Mouse (Mus musculus) urinary bladder, postnatal 25 days (tissue): ENCODE data around the gene Gm11562.
"Not testable (repeated sequence)": the region's sequence is repeated elsewhere in the genome, so short reads cannot be mapped to it uniquely, and the experiment has no call there.

Experiments
- DNase-seq: peaks from one replicate; pipeline ENCODE4 v3.0.0; 2022; ENCODE audit warnings: low spot score

Gene Gm11562

GRCm38 (mm10) chr11:99620335-99620734 lies at the start of gene Gm11562:
Gene Gm11562 (minus strand): TSS chr11:99620435.
- DNase-seq, result no peak

GRCm38 (mm10) chr11:99665860-99666259 lies 45.6 kb upstream of the Gm11562 start, which contains the start of gene Krtap4-6:
Gene Krtap4-6 (minus strand): TSS chr11:99665960.
- DNase-seq, result no peak

DNA sequence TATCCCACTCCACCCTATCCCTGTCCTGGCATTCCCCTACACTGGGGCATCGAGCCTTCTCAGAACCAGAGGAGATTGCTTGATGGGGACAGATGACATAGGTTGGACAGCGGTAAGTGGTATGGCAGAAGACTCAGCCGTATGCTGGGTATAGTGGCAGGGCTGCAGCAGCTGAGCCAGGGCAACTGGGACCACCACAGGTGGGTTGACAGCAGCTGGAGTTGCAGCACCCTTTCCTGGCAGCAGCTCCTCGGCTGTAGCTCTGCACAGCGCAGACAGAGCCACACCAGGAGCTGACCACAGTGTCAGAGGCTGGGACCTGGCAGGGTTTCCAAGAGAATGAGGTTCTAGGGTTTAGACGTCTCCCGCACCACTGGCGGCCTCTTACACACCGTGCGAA lies 42.6 kb upstream of the Gm11562 start:
- no peak for DNase-seq

GRCm38 (mm10) chr11:99659256-99659655 lies 39.0 kb upstream of the Gm11562 start:
- no peak for DNase-seq

DNA sequence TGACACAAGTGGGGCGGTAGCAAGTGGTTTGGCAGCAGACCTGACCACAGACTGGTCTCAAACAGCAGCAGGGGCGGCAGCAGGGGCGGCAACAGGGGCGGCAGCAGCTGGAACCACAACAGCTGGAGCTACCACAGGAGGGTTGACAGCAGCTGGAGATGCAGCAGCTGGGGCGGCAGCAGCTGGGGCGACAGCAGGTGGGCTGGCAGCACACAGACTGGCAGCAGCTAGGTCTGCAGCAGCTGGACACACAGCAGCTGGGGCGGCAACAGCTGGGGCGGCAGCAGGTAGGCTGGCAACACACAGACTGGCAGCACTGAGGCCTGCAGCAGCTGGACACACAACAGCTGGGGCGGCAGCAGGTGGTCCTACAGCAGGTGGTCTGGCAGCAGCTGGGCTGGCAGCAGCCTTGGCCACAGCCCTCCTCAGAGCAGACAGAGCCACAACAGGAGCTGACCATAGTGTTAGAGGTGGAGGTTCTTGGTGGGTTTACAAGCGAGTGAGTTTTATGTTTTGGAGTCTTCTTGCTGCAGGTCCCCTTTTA lies 38.3 kb upstream of the Gm11562 start, which contains the start of gene Gm11563:
Gene Gm11563 (minus strand): TSS at position 494 of the 544 bp plus-strand sequence.
- not testable (repeated sequence) for DNase-seq

DNA sequence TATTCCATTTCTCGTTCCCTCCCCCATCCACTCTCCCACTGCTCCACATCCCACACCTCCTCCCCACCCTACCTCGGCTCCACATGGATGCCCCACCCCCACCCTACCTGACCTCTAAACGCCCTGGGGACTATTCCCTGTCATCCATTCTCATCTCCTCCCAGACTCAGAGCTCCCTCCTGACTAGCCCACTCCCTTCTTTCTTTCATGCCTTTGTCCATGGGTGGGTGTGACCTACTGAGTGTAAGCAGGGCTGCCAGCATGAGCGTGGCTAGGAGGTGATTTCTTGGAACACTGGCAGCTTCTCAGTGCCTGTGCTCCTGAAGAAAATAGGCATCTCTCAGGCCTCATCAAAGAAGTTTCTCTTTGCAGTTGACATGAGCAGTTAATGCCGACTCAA lies 36.8 kb upstream of the Gm11562 start:
- no peak for DNase-seq

DNA sequence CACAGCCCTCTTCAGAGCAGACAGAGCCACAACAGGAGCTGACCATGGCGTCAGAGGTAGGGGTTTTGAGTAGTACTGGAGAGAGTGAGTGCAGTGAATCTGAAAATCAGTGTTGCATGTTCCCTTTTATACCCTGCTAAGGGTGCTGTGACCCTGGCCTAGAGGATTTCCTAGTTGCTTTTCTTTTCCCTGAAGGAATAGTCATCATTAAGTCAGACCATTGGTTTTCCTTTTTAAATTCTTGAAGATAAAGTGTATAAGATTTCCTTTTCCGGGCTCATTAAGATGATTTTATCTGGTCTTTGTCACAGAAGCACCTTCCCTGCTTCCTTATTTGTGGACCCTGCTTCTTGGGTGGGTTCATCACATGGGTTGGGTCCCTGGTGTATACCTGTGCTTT lies 29.9 kb upstream of the Gm11562 start, which contains the start of gene Gm11555:
Gene Gm11555 (minus strand): TSS at position 101 of the 400 bp plus-strand sequence.
- no peak for DNase-seq

DNA sequence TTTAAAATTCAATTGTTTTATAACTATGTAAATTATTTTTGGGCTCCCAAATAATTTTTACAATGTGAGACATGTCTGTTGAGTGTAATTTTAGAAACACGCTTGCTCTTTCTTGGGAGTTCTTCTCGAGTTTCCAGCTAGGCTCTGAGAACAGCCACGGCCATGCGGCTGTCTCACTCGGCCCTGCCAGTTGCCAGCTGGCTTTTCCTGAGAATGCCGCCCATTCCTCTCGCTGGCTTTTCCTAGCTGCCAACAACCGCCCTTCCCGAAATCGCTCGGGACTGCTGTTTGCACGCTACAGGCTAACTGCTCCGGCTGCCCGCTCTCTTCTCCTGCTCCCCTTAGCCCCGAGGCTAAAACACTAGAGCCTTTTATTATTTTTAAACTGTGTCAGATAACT lies 26.2 kb upstream of the Gm11562 start:
- no peak for DNase-seq

DNA sequence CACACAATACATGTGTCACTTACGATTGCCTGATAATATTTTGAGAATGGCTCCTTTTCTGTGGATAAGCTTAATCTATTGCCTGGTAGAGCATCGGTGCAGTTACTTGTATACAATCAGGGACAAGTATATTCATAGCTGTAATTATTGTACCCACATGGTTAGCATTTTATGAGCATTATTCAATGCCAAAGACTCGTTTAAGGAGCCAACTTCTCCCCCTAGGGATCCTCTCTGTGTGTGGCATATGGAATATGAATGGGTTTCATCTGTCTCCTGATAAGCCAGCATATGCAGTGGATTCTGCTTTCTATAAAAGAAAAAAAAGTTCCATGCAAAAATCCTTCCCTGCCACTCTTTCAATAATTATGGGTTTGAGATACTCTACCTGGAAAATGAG lies 24.1 kb upstream of the Gm11562 start:
- DNase-seq, result no peak

DNA sequence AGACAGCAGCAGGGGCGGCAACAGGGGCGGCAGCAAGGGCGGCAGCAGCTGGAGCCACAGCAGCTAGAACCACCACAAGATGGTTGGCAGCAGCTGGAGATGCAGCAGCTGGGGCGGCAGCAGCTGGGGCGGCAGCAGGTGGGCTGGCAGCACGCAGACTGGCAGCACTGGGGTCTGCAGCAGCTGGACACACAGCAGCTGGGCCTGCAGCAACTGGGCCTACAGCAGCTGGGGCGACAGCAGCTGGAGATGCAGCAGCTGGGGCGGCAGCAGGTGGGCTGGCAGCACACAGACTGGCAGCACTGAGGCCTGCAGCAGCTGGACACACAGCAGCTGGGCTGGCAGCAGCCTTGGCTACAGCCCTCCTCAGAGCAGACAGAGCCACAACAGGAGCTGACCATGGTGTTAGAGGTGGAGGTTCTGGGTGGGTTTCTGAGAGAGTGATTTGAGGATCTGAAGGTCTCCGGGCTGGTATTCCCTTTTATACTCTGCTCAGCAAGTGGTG lies 23.5 kb upstream of the Gm11562 start, which contains the start of gene Krtap4-7:
Gene Krtap4-7 (minus strand): TSS at position 455 of the 505 bp plus-strand sequence.
- not testable (repeated sequence) for DNase-seq

DNA sequence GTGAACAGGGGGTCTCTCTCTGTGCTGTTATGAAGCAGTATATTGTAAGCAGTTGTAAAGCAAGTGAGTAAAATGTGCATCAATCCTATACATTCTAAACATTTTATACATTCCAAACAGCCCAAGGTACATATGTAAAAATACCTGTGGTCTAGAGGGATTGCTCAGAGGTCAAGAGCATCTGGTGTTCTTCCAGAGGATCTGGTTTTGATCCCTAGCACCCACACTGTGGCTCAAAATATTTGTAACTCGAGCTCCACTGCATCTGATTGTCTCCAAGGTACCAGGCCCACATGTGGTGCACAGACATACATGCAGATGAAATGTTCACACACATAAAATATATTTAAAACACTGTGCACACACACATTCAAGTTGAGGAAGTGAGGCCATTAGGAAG lies 20.7 kb upstream of the Gm11562 start:
- DNase-seq, result no peak

GRCm38 (mm10) chr11:99637086-99637485 lies 16.9 kb upstream of the Gm11562 start:
- DNase-seq, result no peak

GRCm38 (mm10) chr11:99634653-99635134 lies 14.5 kb upstream of the Gm11562 start, which contains the start of gene Krtap4-2:
Gene Krtap4-2 (minus strand): TSS chr11:99635084.
- no peak for DNase-seq

DNA sequence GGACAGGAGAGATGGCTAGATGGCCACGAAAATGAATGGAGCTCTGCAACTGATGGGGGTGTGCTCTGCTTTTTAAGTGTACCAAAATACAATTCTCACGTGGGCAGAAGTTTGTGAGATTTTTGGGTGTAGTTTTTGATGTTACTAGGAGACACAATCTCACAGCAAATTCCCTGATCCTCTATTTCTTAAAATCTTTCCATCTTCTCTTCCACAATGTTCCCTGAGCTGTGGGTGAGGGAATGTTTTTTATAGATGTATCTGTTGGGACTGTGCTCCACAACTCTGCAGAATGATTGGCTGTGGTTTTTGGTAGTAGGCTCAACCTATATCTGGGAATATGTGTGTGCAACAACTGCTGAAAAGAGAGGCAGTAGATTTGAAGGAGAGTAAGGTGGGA lies 13.1 kb upstream of the Gm11562 start:
- no peak for DNase-seq

DNA sequence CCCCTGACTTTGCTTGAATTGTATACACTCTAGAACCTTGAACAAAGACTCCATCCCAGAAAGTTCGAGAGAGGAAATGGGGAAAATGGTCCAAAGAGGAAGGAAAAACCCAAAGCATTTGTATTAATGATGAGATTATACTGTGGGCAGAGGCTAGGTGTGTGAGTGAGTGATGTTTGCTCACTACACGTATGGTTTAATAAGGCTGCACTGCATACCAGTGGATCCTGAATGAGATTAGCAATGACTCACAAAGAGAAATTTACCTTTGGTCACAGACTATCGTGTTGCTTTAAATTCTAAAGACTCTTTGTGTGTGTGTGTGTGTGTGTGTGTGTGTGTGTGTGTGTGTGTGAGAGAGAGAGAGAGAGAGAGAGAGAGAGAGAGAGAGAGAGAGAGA lies 10.7 kb upstream of the Gm11562 start:
- no peak for DNase-seq

DNA sequence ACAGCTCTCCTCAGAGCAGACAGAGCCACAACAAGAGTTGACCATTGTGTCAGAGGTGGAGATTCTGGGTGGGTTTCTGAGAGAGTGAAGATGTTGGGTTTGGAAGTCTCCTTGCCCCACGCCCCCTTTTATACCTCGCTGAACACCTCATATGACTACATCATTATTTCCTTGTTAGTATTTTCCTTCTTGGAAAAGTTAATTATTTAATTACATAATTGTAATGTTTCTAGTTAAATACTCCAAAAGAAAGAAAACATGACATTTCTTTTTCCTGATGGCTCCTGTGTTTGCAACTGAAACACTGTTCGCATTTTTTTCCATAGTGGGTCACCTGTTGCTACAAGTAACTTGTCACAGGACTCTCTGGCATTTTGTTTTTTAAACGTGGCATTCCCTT lies 7.9 kb upstream of the Gm11562 start, which contains the start of gene Krtap4-1:
Gene Krtap4-1 (minus strand): TSS at position 101 of the 400 bp plus-strand sequence.
- no peak for DNase-seq

- DNase-seq, result no peak
Measured at GRCm38 (mm10) chr11:99614796-99615363, 5.4 kb downstream of the Gm11562 start, which contains the start of gene Krtap2-4. Gene Krtap2-4 (minus strand): TSS chr11:99614846.

- not testable (repeated sequence) for DNase-seq
Measured at GRCm38 (mm10) chr11:99610089-99610488, 10.1 kb downstream of the Gm11562 start, which contains the start of gene Gm11937. Gene Gm11937 (minus strand): TSS chr11:99610189.

DNA sequence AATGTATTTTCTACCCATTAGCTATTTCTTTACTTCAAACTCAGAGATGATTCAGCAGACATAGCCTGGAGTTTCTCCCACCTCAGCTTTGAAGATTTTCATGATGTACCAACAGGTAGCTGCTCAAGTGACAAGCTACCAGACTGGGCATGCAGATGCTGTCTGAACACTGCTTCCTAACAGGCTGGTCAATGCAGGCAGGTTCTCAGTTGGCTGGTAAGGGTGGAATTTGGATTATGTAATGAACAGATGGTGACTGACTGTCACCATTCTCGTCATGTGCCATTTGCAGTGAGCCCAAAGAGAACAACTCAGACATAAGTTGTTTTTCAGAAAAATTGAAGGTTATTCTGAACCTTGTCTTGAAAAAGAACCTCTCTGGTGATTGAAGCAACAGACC lies 11.1 kb downstream of the Gm11562 start:
- no peak for DNase-seq

DNA sequence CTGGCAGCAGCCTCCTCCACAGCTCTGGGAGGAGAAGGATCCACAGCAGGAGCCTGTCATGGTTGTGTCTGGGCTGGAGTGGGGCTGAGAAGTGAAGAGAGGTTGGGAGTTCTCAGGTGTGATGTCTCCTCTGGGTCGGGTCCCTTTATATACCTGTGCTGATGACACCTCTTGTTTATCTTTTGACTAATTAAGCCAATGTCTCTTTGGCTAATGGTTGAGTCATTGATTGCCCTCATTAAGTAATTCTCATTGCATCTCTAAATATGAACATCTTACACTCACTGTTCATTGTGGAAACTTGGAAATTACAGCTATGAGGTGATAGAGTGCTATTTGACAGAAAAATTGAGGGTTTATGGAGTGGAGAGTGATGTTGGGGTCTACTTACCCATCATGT lies 17.0 kb downstream of the Gm11562 start, which contains the start of gene Gm11938:
Gene Gm11938 (minus strand): TSS at position 101 of the 400 bp plus-strand sequence.
- DNase-seq, result not testable (repeated sequence)

DNA sequence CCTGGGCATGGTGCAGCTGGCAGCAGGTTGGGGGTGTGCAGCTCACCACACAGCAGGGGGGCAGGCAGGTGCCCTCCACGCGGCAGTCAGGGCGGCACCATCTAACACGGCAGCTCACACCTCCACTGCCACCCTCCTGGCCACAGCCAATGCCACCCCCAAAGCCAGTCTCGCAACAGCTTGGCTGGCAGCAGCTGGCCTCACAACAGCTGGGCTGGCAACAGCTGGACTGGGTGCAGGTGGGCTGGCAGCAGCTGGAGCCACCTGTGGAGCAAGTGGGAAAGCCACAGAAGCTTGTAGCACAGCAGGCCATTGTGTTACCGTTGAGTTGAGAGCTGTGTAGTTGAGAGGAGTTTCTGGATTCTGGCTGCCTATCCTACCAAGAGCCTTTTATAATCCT lies 22.5 kb downstream of the Gm11562 start, which contains the start of gene Krtap9-3:
Gene Krtap9-3 (minus strand): TSS at position 364 of the 400 bp plus-strand sequence.
- not testable (repeated sequence) for DNase-seq

DNA sequence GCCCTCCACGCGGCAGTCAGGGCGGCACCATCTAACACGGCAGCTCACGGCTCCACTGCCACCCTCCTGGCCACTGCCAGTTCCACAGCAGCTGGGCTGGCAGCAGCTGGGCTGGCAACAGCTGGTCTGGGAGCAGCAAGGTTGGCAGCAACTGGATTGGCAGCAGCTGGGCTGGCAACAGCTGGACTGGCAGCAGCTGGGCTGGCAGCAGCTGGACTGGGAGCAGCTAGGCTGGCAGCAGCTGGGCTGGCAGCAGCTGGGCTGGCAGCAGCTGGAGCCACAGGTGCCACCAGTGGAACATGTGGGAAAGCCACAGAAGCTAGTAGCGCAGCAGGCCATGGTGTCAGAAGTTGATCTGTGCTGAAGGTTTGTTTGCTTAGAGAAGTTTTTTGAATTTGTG lies 29.3 kb downstream of the Gm11562 start, which contains the start of gene Krtap1-3:
Gene Krtap1-3 (minus strand): TSS at position 359 of the 400 bp plus-strand sequence.
- DNase-seq, result no peak

- no peak for DNase-seq
Measured at GRCm38 (mm10) chr11:99585096-99585495, 35.1 kb downstream of the Gm11562 start.
